Mouse (Mus musculus) macrophage (primary cell): ENCODE results near the gene Akap8l. TPM values are rescaled to one million over a fixed set of nuclear protein-coding genes. Genes with fewer than 3 reads are reported as not detected.

Experiments used
- H3K27ac ChIP-seq: fragments of 350-480 bp; formaldehyde crosslinking; 2 replicates; pipeline ENCODE4 v1.9.0; 2021
- H3K36me3 ChIP-seq: fragments of 350-480 bp; formaldehyde crosslinking; 2 replicates; pipeline ENCODE4 v1.9.0; 2021; ENCODE audit errors: inconsistent target
- H3K4me3 ChIP-seq: fragments of 350-480 bp; formaldehyde crosslinking; 2 replicates; pipeline ENCODE4 v1.9.0; 2021; ENCODE audit errors: inconsistent target
- H3K79me2 ChIP-seq: fragments of 350-480 bp; formaldehyde crosslinking; 2 replicates; pipeline ENCODE4 v1.9.0; 2021; ENCODE audit errors: inconsistent target
- WGBS: methylation state at CpG from one replicate; pipeline ENCODE4 v1.1.7; 2026; ENCODE audit warnings: inconsistent platforms; ENCODE audit not compliant: missing documents; 5-methylcytosine and 5-hydroxymethylcytosine counted together
- polyA plus RNA-seq: library from polyadenylated mRNA; stranded (reverse); fragments of 250-400 nt; gene quantifications from 3 replicates; pipeline ENCODE4 v1.2.4, GENCODE M21; 2018; ENCODE audit warnings: inconsistent platforms

Akap8l gene
- polyA plus RNA-seq, 1 experiment from 2014 or later = 41.0 TPM

- WGBS = under 1% methylated on average over 79 of the region's 83 CpGs
- peaks cover 70% of the 10 kb centered on the region for H3K79me2 ChIP-seq
- H3K27ac ChIP-seq = peak within 1 kb of the TSS; percentile 65
- H3K4me3 ChIP-seq = peak within 1 kb of the TSS; percentile 97
- peaks cover 28% of the 10 kb centered on the region for H3K36me3 ChIP-seq
These were observed 29.6 kb downstream of the Akap8l start, which contains the start of gene Akap8 for GRCm38 (mm10) chr17:32320597-32321389. Gene Akap8 (minus strand): TSS chr17:32321238.

GRCm38 (mm10) chr17:32319950-32320349 is 30.5 kb downstream of the Akap8l start:
- H3K4me3 ChIP-seq = peak overlapping the region; percentile 97
- peaks cover 70% of the 10 kb centered on the region for H3K79me2 ChIP-seq
- H3K27ac ChIP-seq = peak overlapping the region; percentile 65
- peaks cover 35% of the 10 kb centered on the region for H3K36me3 ChIP-seq
- WGBS = 2% methylated on average over 7 of the region's 7 CpGs

GRCm38 (mm10) chr17:32317708-32318107 is 32.7 kb downstream of the Akap8l start:
- Histone ChIP-seq H3K4me3 (no peak overlapping the region), H3K36me3 (peaks cover 57% of the 10 kb centered on the region), H3K79me2 (peaks cover 60% of the 10 kb centered on the region), H3K27ac (no peak overlapping the region)
- 84% methylated on average over 2 of the region's 3 CpGs for WGBS

- WGBS = 95% methylated on average over 8 of the region's 8 CpGs
- Histone ChIP-seq H3K79me2 (peaks cover 53% of the 10 kb centered on the region), H3K4me3 (no peak overlapping the region), H3K36me3 (peaks cover 64% of the 10 kb centered on the region), H3K27ac (no peak overlapping the region)
These were observed 33.4 kb downstream of the Akap8l start for GRCm38 (mm10) chr17:32317032-32317431.

- 98% methylated on average over 5 of the region's 5 CpGs for WGBS
- H3K27ac ChIP-seq = no peak overlapping the region
- no peak overlapping the region for H3K4me3 ChIP-seq
- peaks cover 48% of the 10 kb centered on the region for H3K79me2 ChIP-seq
- peaks cover 79% of the 10 kb centered on the region for H3K36me3 ChIP-seq
These were observed 34.8 kb downstream of the Akap8l start for GRCm38 (mm10) chr17:32315560-32315959.

- H3K27ac ChIP-seq = no peak overlapping the region
- peaks cover 95% of the 10 kb centered on the region for H3K36me3 ChIP-seq
- peaks cover 32% of the 10 kb centered on the region for H3K79me2 ChIP-seq
- no peak overlapping the region for H3K4me3 ChIP-seq
- WGBS = 81% methylated on average over 5 of the region's 5 CpGs
These were observed 36.5 kb downstream of the Akap8l start for GRCm38 (mm10) chr17:32313892-32314291.

GRCm38 (mm10) chr17:32312801-32313200 is 37.6 kb downstream of the Akap8l start:
- WGBS = 97% methylated on average over 8 of the region's 8 CpGs
- peaks cover 21% of the 10 kb centered on the region for H3K79me2 ChIP-seq
- no peak overlapping the region for H3K4me3 ChIP-seq
- H3K36me3 ChIP-seq = peaks cover 100% of the 10 kb centered on the region
- H3K27ac ChIP-seq = no peak overlapping the region

GRCm38 (mm10) chr17:32307963-32308362 is 42.4 kb downstream of the Akap8l start:
- 84% methylated on average over 4 of the region's 4 CpGs for WGBS
- Histone ChIP-seq H3K4me3 (no peak overlapping the region), H3K36me3 (peaks cover 92% of the 10 kb centered on the region), H3K79me2 (no peaks in the 10 kb centered on the region), H3K27ac (no peak overlapping the region)

GRCm38 (mm10) chr17:32298125-32298524 is 52.3 kb downstream of the Akap8l start:
- Histone ChIP-seq H3K36me3 (no peaks in the 10 kb centered on the region), H3K27ac (no peak overlapping the region)
- 86% methylated on average over 1 of the region's 1 CpGs for WGBS

GRCm38 (mm10) chr17:32295901-32296300 is 54.5 kb downstream of the Akap8l start:
- H3K79me2 ChIP-seq = no peaks in the 10 kb centered on the region
- no peak overlapping the region for H3K27ac ChIP-seq
- 80% methylated on average over 2 of the region's 2 CpGs for WGBS
- no peak overlapping the region for H3K4me3 ChIP-seq
- H3K36me3 ChIP-seq = no peaks in the 10 kb centered on the region

More at GRCm38 (mm10) chr17:32298125-32298524, 52.3 kb downstream of the Akap8l start:
- Histone ChIP-seq H3K79me2 (no peaks in the 10 kb centered on the region), H3K4me3 (no peak overlapping the region)

- Histone ChIP-seq H3K79me2 (no peaks in the 10 kb centered on the region), H3K36me3 (no peaks in the 10 kb centered on the region), H3K4me3 (no peak overlapping the region), H3K27ac (no peak overlapping the region)
- 86% methylated on average over 4 of the region's 4 CpGs for WGBS
These were observed 55.2 kb downstream of the Akap8l start for GRCm38 (mm10) chr17:32295160-32295559.

GRCm38 (mm10) chr17:32285138-32285670 is 65.2 kb downstream of the Akap8l start:
- 58% methylated on average over 6 of the region's 6 CpGs for WGBS
- peak overlapping the region; percentile 47 for H3K27ac ChIP-seq
- H3K36me3 ChIP-seq = no peaks in the 10 kb centered on the region
- peak overlapping the region; percentile 71 for H3K4me3 ChIP-seq
- H3K79me2 ChIP-seq = peaks cover 45% of the 10 kb centered on the region

- peak within 1 kb of the TSS; percentile 94 for H3K4me3 ChIP-seq
- H3K27ac ChIP-seq = peak within 1 kb of the TSS; percentile 75
- peaks cover 52% of the 10 kb centered on the region for H3K79me2 ChIP-seq
- 1% methylated on average over 91 of the region's 100 CpGs for WGBS
- no peaks in the 10 kb centered on the region for H3K36me3 ChIP-seq
These were observed 65.9 kb downstream of the Akap8l start, which contains the start of gene Brd4 for GRCm38 (mm10) chr17:32284262-32285137. Gene Brd4 (minus strand): TSS chr17:32284722.

- 0% methylated on average over 19 of the region's 41 CpGs for WGBS
- H3K4me3 ChIP-seq = peak overlapping the region; percentile 94
- H3K27ac ChIP-seq = peak overlapping the region; percentile 75
- no peaks in the 10 kb centered on the region for H3K36me3 ChIP-seq
- peaks cover 59% of the 10 kb centered on the region for H3K79me2 ChIP-seq
These were observed 66.6 kb downstream of the Akap8l start for GRCm38 (mm10) chr17:32283771-32284221.
